Mouse (Mus musculus): ENCODE results near the gene Cdc73. TPM values are rescaled to one million over a fixed set of nuclear protein-coding genes. Genes with fewer than 3 reads are reported as not detected.

The Cdc73 gene
- polyA plus RNA-seq, 1 experiment from 2014 or later: 20.6 TPM

GRCm38 (mm10) chr1:143622634-143623033, 80.1 kb downstream of the Cdc73 start:
- peaks cover 22% of the 10 kb centered on the region for H3K36me3 ChIP-seq (ENCODE audit: control insufficient read depth, insufficient read depth, low read length)
- 98% methylated on average over 1 of the region's 1 CpGs for WGBS
- H3K27me3 ChIP-seq (ENCODE audit: control insufficient read depth, insufficient read depth, low read length): no peaks in the 10 kb centered on the region
- no peaks in the 10 kb centered on the region for H3K4me1 ChIP-seq (ENCODE audit: control insufficient read depth, insufficient read depth, low read length)
- no peak overlapping the region for H3K4me2 ChIP-seq (ENCODE audit: low read length)
- H3K4me3 ChIP-seq (replicated peaks; ENCODE audit: low read depth, low read length): no peak overlapping the region
- no peaks in the 10 kb centered on the region for H3K9me3 ChIP-seq (ENCODE audit: control insufficient read depth, low read length)
- no peak for ATAC-seq (ENCODE audit: low FRiP score, low TSS enrichment)
- no peak for DNase-seq
- no peak overlapping the region for H3K9ac ChIP-seq (replicated peaks; ENCODE audit: low read length)
- H3K27ac ChIP-seq (replicated peaks; ENCODE audit: low read depth, low read length): no peak overlapping the region

GRCm38 (mm10) chr1:143621930-143622329, 80.8 kb downstream of the Cdc73 start:
- Histone ChIP-seq H3K4me1 (ENCODE audit: control insufficient read depth, insufficient read depth, low read length) (no peaks in the 10 kb centered on the region), H3K9me3 (ENCODE audit: control insufficient read depth, low read length) (no peaks in the 10 kb centered on the region), H3K27me3 (ENCODE audit: control insufficient read depth, insufficient read depth, low read length) (no peaks in the 10 kb centered on the region), H3K4me2 (ENCODE audit: low read length) (no peak overlapping the region), H3K4me3 (replicated peaks; ENCODE audit: low read depth, low read length) (no peak overlapping the region), H3K36me3 (ENCODE audit: control insufficient read depth, insufficient read depth, low read length) (peaks cover 21% of the 10 kb centered on the region), H3K9ac (replicated peaks; ENCODE audit: low read length) (no peak overlapping the region), H3K27ac (replicated peaks; ENCODE audit: low read depth, low read length) (no peak overlapping the region)
- ATAC-seq (ENCODE audit: low FRiP score, low TSS enrichment) (no peak), DNase-seq (no peak)

- no peak overlapping the region for H3K4me3 ChIP-seq (replicated peaks; ENCODE audit: low read depth, low read length)
- DNase-seq: no peak
- no peaks in the 10 kb centered on the region for H3K4me1 ChIP-seq (ENCODE audit: control insufficient read depth, insufficient read depth, low read length)
- H3K27me3 ChIP-seq (ENCODE audit: control insufficient read depth, insufficient read depth, low read length): no peaks in the 10 kb centered on the region
- H3K4me2 ChIP-seq (ENCODE audit: low read length): no peak overlapping the region
- no peak overlapping the region for H3K9ac ChIP-seq (replicated peaks; ENCODE audit: low read length)
- 62% methylated on average over 2 of the region's 2 CpGs for WGBS
- no peak overlapping the region for H3K27ac ChIP-seq (replicated peaks; ENCODE audit: low read depth, low read length)
- peaks cover 10% of the 10 kb centered on the region for H3K36me3 ChIP-seq (ENCODE audit: control insufficient read depth, insufficient read depth, low read length)
- H3K9me3 ChIP-seq (ENCODE audit: control insufficient read depth, low read length): no peaks in the 10 kb centered on the region
- no peak for ATAC-seq (ENCODE audit: low FRiP score, low TSS enrichment)
Observed at GRCm38 (mm10) chr1:143619760-143620159, 82.9 kb downstream of the Cdc73 start.

DNA sequence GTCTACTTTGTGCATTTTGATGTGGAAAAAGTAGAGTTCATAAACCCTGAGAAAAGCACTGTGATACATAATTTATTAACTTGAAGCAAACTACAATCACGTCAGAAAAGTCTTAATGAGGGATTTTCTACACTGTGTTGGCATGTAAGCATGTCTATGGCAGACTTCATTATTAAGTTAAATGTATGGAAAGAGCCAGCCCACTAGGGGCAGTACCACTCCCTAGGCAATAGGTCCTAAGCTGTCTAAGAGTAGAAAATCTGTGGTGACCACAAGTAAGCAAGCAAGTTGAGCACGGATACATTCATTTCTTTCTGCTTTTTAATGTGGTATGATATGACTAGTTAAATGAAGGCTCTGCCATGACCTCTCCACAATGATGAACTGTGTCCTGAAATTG, 89.8 kb downstream of the Cdc73 start:
- no peak for ATAC-seq (ENCODE audit: low FRiP score, low TSS enrichment)
- WGBS: 90% methylated on average over 2 of the region's 2 CpGs
- no peak overlapping the region for H3K27ac ChIP-seq (replicated peaks; ENCODE audit: low read depth, low read length)
- peaks cover 9% of the 10 kb centered on the region for H3K36me3 ChIP-seq (ENCODE audit: control insufficient read depth, insufficient read depth, low read length)
- no peak overlapping the region for H3K4me3 ChIP-seq (replicated peaks; ENCODE audit: low read depth, low read length)
- no peak for DNase-seq
- H3K9me3 ChIP-seq (ENCODE audit: control insufficient read depth, low read length): no peaks in the 10 kb centered on the region
- H3K9ac ChIP-seq (replicated peaks; ENCODE audit: low read length): no peak overlapping the region
- H3K4me1 ChIP-seq (ENCODE audit: control insufficient read depth, insufficient read depth, low read length): no peaks in the 10 kb centered on the region
- H3K27me3 ChIP-seq (ENCODE audit: control insufficient read depth, insufficient read depth, low read length): no peaks in the 10 kb centered on the region
- H3K4me2 ChIP-seq (ENCODE audit: low read length): no peak overlapping the region

- Histone ChIP-seq H3K4me2 (ENCODE audit: low read length) (no peak overlapping the region), H3K27me3 (ENCODE audit: control insufficient read depth, insufficient read depth, low read length) (no peaks in the 10 kb centered on the region), H3K36me3 (ENCODE audit: control insufficient read depth, insufficient read depth, low read length) (0 out of 2 replicates have a peak, but pooled peaks cover 2% of the 10 kb centered on the region), H3K9ac (replicated peaks; ENCODE audit: low read length) (no peak overlapping the region), H3K4me1 (ENCODE audit: control insufficient read depth, insufficient read depth, low read length) (no peaks in the 10 kb centered on the region), H3K27ac (replicated peaks; ENCODE audit: low read depth, low read length) (no peak overlapping the region), H3K4me3 (replicated peaks; ENCODE audit: low read depth, low read length) (no peak overlapping the region), H3K9me3 (ENCODE audit: control insufficient read depth, low read length) (no peaks in the 10 kb centered on the region)
- no peak for DNase-seq
- 88% methylated on average over 2 of the region's 2 CpGs for WGBS
- ATAC-seq (ENCODE audit: low FRiP score, low TSS enrichment): no peak
Observed at GRCm38 (mm10) chr1:143608911-143609310, 93.8 kb downstream of the Cdc73 start.

DNA sequence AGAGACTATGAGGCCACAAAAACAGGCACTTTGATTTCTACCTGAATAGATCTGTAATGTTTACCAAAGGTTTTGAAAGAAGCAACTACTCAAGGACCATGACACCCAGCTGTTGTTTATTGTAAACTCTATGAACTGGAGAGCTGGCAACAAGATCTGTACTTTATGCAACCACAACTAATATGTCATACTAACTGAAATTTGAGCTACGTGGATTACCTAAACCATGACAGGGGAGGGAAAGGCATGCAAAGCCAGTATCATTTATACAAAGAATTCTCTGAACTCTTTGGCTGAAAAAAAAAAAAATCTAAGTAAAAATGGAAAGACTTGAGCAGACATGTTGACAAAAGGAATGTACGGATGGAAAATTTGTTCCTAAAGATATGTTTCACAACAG, 105.8 kb downstream of the Cdc73 start:
- 90% methylated on average over 2 of the region's 2 CpGs for WGBS
- Histone ChIP-seq H3K4me2 (ENCODE audit: low read length) (no peak overlapping the region), H3K4me1 (ENCODE audit: control insufficient read depth, insufficient read depth, low read length) (no peaks in the 10 kb centered on the region), H3K27me3 (ENCODE audit: control insufficient read depth, insufficient read depth, low read length) (no peaks in the 10 kb centered on the region), H3K36me3 (ENCODE audit: control insufficient read depth, insufficient read depth, low read length) (no peaks in the 10 kb centered on the region), H3K9me3 (ENCODE audit: control insufficient read depth, low read length) (no peaks in the 10 kb centered on the region), H3K27ac (replicated peaks; ENCODE audit: low read depth, low read length) (no peak overlapping the region), H3K9ac (replicated peaks; ENCODE audit: low read length) (no peak overlapping the region), H3K4me3 (replicated peaks; ENCODE audit: low read depth, low read length) (no peak overlapping the region)
- no peak for DNase-seq
- ATAC-seq (ENCODE audit: low FRiP score, low TSS enrichment): no peak

- no peak for ATAC-seq (ENCODE audit: low FRiP score, low TSS enrichment)
- no peak overlapping the region for H3K27ac ChIP-seq (replicated peaks; ENCODE audit: low read depth, low read length)
- DNase-seq: no peak
- H3K9ac ChIP-seq (replicated peaks; ENCODE audit: low read length): no peak overlapping the region
- no peaks in the 10 kb centered on the region for H3K36me3 ChIP-seq (ENCODE audit: control insufficient read depth, insufficient read depth, low read length)
- no peak overlapping the region for H3K4me2 ChIP-seq (ENCODE audit: low read length)
- 83% methylated on average over 10 of the region's 10 CpGs for WGBS
- no peaks in the 10 kb centered on the region for H3K4me1 ChIP-seq (ENCODE audit: control insufficient read depth, insufficient read depth, low read length)
- no peaks in the 10 kb centered on the region for H3K27me3 ChIP-seq (ENCODE audit: control insufficient read depth, insufficient read depth, low read length)
- H3K4me3 ChIP-seq (replicated peaks; ENCODE audit: low read depth, low read length): no peak overlapping the region
- H3K9me3 ChIP-seq (ENCODE audit: control insufficient read depth, low read length): no peaks in the 10 kb centered on the region
Observed at GRCm38 (mm10) chr1:143576824-143577543, 125.7 kb downstream of the Cdc73 start.

DNA sequence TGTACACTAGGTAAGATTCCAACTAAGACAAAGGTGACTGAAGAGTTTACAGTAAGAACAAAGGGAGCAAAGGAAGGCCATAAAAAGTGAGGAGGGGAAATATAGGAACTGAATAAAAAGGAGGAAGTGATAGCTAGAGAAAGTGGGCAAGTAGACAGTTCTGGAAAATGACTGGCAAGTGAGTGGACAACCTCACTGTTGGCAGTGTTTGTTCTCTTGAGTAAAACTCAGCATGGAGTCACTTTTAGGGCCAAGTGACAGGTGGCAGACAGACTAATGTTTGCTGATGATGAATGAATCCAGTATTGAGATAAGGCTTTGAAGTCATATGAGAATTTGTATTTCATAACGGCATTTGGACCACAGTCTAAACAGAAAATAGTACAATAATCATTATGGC, 144.5 kb downstream of the Cdc73 start:
- Histone ChIP-seq H3K4me2 (ENCODE audit: low read length) (no peak overlapping the region), H3K4me3 (replicated peaks; ENCODE audit: low read depth, low read length) (no peak overlapping the region), H3K27ac (replicated peaks; ENCODE audit: low read depth, low read length) (no peak overlapping the region), H3K27me3 (ENCODE audit: control insufficient read depth, insufficient read depth, low read length) (no peaks in the 10 kb centered on the region), H3K4me1 (ENCODE audit: control insufficient read depth, insufficient read depth, low read length) (no peaks in the 10 kb centered on the region), H3K36me3 (ENCODE audit: control insufficient read depth, insufficient read depth, low read length) (no peaks in the 10 kb centered on the region), H3K9ac (replicated peaks; ENCODE audit: low read length) (no peak overlapping the region), H3K9me3 (ENCODE audit: control insufficient read depth, low read length) (no peaks in the 10 kb centered on the region)
- 92% methylated on average over 1 of the region's 1 CpGs for WGBS
- no peak for ATAC-seq (ENCODE audit: low FRiP score, low TSS enrichment)
- DNase-seq: no peak

DNA sequence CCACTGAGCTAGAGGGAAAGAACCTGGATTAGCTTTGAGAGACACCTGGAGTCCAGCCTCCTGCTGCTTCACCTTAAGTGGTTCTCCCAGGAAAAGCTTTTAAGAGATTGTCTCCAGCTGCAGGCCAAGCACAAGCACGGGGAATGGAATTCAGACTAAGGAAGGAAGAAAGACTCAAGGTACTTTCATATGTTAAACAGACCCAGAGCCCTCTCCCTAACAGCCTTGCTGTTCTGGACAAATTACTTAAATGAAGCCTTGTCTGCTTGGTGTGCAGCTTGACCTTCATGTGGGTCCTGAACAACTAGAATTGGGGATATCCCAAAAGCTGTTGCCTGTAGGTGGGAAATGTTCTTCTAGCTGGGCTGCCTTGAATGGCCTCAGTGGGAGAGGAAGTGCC, 147.2 kb downstream of the Cdc73 start:
- no peak overlapping the region for H3K4me2 ChIP-seq (ENCODE audit: low read length)
- no peaks in the 10 kb centered on the region for H3K36me3 ChIP-seq (ENCODE audit: control insufficient read depth, insufficient read depth, low read length)
- H3K4me3 ChIP-seq (replicated peaks; ENCODE audit: low read depth, low read length): no peak overlapping the region
- no peaks in the 10 kb centered on the region for H3K9me3 ChIP-seq (ENCODE audit: control insufficient read depth, low read length)
- no peak overlapping the region for H3K9ac ChIP-seq (replicated peaks; ENCODE audit: low read length)
- H3K27ac ChIP-seq (replicated peaks; ENCODE audit: low read depth, low read length): no peak overlapping the region
- 12% methylated on average over 1 of the region's 1 CpGs for WGBS
- H3K27me3 ChIP-seq (ENCODE audit: control insufficient read depth, insufficient read depth, low read length): no peaks in the 10 kb centered on the region
- ATAC-seq (ENCODE audit: low FRiP score, low TSS enrichment) (no peak), DNase-seq (no peak)
- no peaks in the 10 kb centered on the region for H3K4me1 ChIP-seq (ENCODE audit: control insufficient read depth, insufficient read depth, low read length)
